Mouse (Mus musculus): ENCODE results near the gene Myh14. TPM values are rescaled to one million over a fixed set of nuclear protein-coding genes. Genes with fewer than 3 reads are reported as not detected.

Gene Myh14
- polyA plus RNA-seq, 1 experiment = not detected

GRCm38 (mm10) chr7:44697191-44697710, 26.6 kb upstream of the Myh14 start:
- no peaks in the 10 kb centered on the region for H3K4me1 ChIP-seq (ENCODE audit: control insufficient read depth, insufficient read depth, low read length)
- no peak overlapping the region for H3K27ac ChIP-seq (ENCODE audit: insufficient read depth, low read depth, low read length)
- TF ChIP-seq POLR2A (IDR thresholded peaks at IDR 0.05; ENCODE audit: borderline replicate concordance, low read depth, low read length) (no peak), CTCF (IDR thresholded peaks at IDR 0.05; ENCODE audit: low read depth, low read length) (no peak)
- no peak overlapping the region for H3K4me3 ChIP-seq (ENCODE audit: insufficient read depth, low read length)

DNA sequence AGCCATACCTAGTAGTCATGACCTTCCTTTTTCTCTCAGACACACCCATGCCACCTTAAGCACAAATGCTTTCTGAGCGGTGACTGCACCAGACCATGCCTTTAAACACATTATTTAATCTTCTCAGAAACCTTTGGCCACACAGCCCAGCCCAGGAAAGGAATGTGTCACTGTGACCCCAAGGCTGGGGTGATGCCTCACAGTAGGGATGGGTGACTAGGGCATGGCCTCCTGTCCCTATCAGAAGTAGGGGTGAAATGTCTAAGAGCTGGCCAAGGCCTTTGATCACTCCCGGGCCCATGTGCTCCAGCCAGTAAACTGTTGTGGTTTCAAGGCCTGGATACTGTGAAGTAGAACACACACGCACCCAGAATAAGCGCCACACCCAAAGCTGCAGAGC, 24.6 kb upstream of the Myh14 start:
- TF ChIP-seq POLR2A (IDR thresholded peaks at IDR 0.05; ENCODE audit: borderline replicate concordance, low read depth, low read length) = no peak
- no peak for TF ChIP-seq CTCF (IDR thresholded peaks at IDR 0.05; ENCODE audit: low read depth, low read length)
- no peak overlapping the region for H3K4me3 ChIP-seq (ENCODE audit: insufficient read depth, low read length)

GRCm38 (mm10) chr7:44693427-44694175, 23.0 kb upstream of the Myh14 start:
- Histone ChIP-seq H3K4me3 (ENCODE audit: insufficient read depth, low read length) (no peak overlapping the region), H3K27ac (ENCODE audit: insufficient read depth, low read depth, low read length) (no peak overlapping the region), H3K4me1 (ENCODE audit: control insufficient read depth, insufficient read depth, low read length) (no peaks in the 10 kb centered on the region)
- TF ChIP-seq POLR2A (IDR thresholded peaks at IDR 0.05; ENCODE audit: borderline replicate concordance, low read depth, low read length) (no peak), CTCF (IDR thresholded peaks at IDR 0.05; ENCODE audit: low read depth, low read length) (no peak)

More for the DNA sequence above, 24.6 kb upstream of the Myh14 start:
- no peaks in the 10 kb centered on the region for H3K4me1 ChIP-seq (ENCODE audit: control insufficient read depth, insufficient read depth, low read length)
- no peak overlapping the region for H3K27ac ChIP-seq (ENCODE audit: insufficient read depth, low read depth, low read length)

DNA sequence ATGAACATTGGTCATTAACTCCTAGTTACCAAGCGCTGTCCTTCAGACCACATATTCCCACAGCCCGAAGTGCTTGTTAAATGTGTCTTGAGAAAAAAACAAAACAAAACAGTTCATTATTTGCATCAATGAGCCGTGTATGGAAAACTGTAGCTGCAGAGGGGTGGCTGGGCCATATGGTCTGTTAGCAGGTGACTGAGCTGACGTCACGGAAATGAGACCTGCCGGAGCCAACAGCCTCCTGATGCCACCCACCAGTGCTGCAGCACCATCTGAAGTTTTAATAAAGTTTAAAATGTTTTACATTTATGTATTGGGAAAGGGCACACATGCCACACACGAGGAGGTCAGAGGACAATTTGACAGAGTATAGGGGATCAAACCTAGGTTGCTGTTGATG, 18.7 kb upstream of the Myh14 start:
- no peak for TF ChIP-seq CTCF (IDR thresholded peaks at IDR 0.05; ENCODE audit: low read depth, low read length)
- TF ChIP-seq POLR2A (IDR thresholded peaks at IDR 0.05; ENCODE audit: borderline replicate concordance, low read depth, low read length) = no peak
- Histone ChIP-seq H3K27ac (ENCODE audit: insufficient read depth, low read depth, low read length) (no peak overlapping the region), H3K4me3 (ENCODE audit: insufficient read depth, low read length) (no peak overlapping the region), H3K4me1 (ENCODE audit: control insufficient read depth, insufficient read depth, low read length) (no peaks in the 10 kb centered on the region)

- TF ChIP-seq CTCF (IDR thresholded peaks at IDR 0.05; ENCODE audit: low read depth, low read length) (no peak), POLR2A (IDR thresholded peaks at IDR 0.05; ENCODE audit: borderline replicate concordance, low read depth, low read length) (no peak)
- Histone ChIP-seq H3K27ac (ENCODE audit: insufficient read depth, low read depth, low read length) (no peak overlapping the region), H3K4me3 (ENCODE audit: insufficient read depth, low read length) (no peak overlapping the region), H3K4me1 (ENCODE audit: control insufficient read depth, insufficient read depth, low read length) (no peaks in the 10 kb centered on the region)
These were observed 18.2 kb upstream of the Myh14 start for GRCm38 (mm10) chr7:44688890-44689289.

GRCm38 (mm10) chr7:44685531-44686402, 15.1 kb upstream of the Myh14 start:
- no peak overlapping the region for H3K27ac ChIP-seq (ENCODE audit: insufficient read depth, low read depth, low read length)
- H3K4me3 ChIP-seq (ENCODE audit: insufficient read depth, low read length) = no peak overlapping the region
- TF ChIP-seq POLR2A (IDR thresholded peaks at IDR 0.05; ENCODE audit: borderline replicate concordance, low read depth, low read length) = no peak
- TF ChIP-seq CTCF (IDR thresholded peaks at IDR 0.05; ENCODE audit: low read depth, low read length) = no peak
- no peaks in the 10 kb centered on the region for H3K4me1 ChIP-seq (ENCODE audit: control insufficient read depth, insufficient read depth, low read length)

- Histone ChIP-seq H3K4me3 (ENCODE audit: insufficient read depth, low read length) (no peak overlapping the region), H3K27ac (ENCODE audit: insufficient read depth, low read depth, low read length) (no peak overlapping the region), H3K4me1 (ENCODE audit: control insufficient read depth, insufficient read depth, low read length) (no peaks in the 10 kb centered on the region)
- TF ChIP-seq POLR2A (IDR thresholded peaks at IDR 0.05; ENCODE audit: borderline replicate concordance, low read depth, low read length) (no peak), CTCF (IDR thresholded peaks at IDR 0.05; ENCODE audit: low read depth, low read length) (no peak)
These were observed 13.0 kb upstream of the Myh14 start for GRCm38 (mm10) chr7:44683656-44684055.

DNA sequence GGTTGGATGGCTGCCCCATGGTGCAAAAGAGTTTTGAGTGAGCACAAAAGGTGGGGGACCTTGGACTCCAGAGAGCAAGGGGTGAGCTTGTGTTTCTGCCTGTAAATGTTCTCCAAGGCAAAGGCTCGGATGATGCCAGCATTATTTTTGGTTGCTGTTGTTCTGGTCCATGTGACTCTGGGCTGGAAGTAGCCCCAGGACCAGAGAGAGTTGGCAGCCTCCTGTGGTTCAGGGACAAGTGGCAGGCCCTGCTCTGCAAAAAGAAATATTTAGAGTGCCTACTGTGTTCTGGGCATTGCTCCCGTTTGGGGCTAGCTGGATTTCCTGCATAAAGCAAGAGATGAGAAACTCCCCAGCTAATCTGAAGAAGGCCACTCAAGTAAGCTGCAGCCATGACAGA, 6.0 kb upstream of the Myh14 start:
- H3K4me3 ChIP-seq (ENCODE audit: insufficient read depth, low read length) = no peak overlapping the region
- H3K4me1 ChIP-seq (ENCODE audit: control insufficient read depth, insufficient read depth, low read length) = no peaks in the 10 kb centered on the region
- TF ChIP-seq POLR2A (IDR thresholded peaks at IDR 0.05; ENCODE audit: borderline replicate concordance, low read depth, low read length) = no peak
- TF ChIP-seq CTCF (IDR thresholded peaks at IDR 0.05; ENCODE audit: low read depth, low read length) = no peak
- no peak overlapping the region for H3K27ac ChIP-seq (ENCODE audit: insufficient read depth, low read depth, low read length)

DNA sequence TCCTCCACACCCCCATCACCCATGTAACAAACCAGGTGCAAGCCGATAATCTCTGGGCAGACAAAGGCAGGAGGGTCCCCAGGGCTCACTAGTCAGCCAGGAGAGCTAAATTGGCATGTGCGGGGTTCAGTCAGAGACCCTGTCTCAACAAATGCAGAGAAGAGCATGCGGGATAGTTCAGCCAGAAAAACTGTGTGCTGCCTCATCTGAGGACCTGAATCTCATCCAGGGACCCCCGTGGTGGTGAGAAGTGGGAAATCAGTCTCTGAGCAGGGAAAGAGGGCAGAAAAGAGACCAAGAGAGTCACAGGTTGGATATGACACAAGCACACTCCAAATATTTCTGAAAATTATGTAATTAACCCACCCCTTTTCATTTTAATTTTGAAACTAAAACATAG, 5.5 kb upstream of the Myh14 start:
- H3K4me1 ChIP-seq (ENCODE audit: control insufficient read depth, insufficient read depth, low read length) = no peaks in the 10 kb centered on the region
- no peak for TF ChIP-seq CTCF (IDR thresholded peaks at IDR 0.05; ENCODE audit: low read depth, low read length)
- no peak overlapping the region for H3K27ac ChIP-seq (ENCODE audit: insufficient read depth, low read depth, low read length)
- H3K4me3 ChIP-seq (ENCODE audit: insufficient read depth, low read length) = no peak overlapping the region

DNA sequence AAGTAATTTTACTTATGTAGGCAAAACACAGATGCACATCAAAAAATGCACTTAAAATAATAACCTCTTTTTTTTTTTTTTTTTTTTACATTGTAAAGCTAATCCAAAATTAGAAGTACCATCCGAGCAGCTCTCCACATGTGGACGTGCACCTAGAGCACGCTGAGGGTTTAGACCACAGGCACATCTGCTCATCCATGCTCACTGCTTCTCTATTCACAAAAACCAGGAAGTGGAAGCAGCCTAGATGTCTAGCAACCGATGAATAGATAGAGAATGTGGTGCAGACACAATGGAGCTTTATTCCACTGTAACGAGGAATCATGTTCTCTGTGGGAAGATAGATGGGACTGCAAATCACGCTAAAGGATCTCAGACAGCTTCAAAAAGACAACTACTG, 4.5 kb upstream of the Myh14 start:
- H3K4me3 ChIP-seq (ENCODE audit: insufficient read depth, low read length) = no peak overlapping the region
- TF ChIP-seq CTCF (IDR thresholded peaks at IDR 0.05; ENCODE audit: low read depth, low read length) (no peak), POLR2A (IDR thresholded peaks at IDR 0.05; ENCODE audit: borderline replicate concordance, low read depth, low read length) (no peak)
- no peaks in the 10 kb centered on the region for H3K4me1 ChIP-seq (ENCODE audit: control insufficient read depth, insufficient read depth, low read length)
- H3K27ac ChIP-seq (ENCODE audit: insufficient read depth, low read depth, low read length) = no peak overlapping the region
